Mouse (Mus musculus): ENCODE data around the gene Cdc14a.
"Not testable (repeated sequence)": the region's sequence is repeated elsewhere in the genome, so short reads cannot be mapped to it uniquely, and the experiment has no call there.

Gene Cdc14a

DNA sequence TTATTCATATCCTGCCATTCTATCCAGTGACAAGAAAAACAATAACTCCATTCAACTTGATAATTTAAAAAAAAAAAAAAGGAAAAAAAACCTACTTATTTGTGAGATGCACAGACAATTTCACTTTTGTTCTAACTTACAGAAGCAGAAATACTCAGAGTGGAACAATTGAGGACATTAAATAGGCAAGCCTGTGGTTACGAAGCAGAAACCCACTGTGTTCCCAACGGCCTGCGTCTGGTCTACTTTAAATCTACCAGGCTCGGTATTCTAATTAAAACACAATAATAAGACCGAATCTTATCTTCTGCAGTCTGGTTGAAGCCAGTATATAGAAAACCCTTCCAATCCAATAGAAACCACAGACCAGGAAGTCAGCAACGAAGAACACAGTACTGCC, 50.6 kb downstream of the Cdc14a start:
- peak; percentile 21 for DNase-seq (ENCODE audit: low read depth, low spot score)

DNA sequence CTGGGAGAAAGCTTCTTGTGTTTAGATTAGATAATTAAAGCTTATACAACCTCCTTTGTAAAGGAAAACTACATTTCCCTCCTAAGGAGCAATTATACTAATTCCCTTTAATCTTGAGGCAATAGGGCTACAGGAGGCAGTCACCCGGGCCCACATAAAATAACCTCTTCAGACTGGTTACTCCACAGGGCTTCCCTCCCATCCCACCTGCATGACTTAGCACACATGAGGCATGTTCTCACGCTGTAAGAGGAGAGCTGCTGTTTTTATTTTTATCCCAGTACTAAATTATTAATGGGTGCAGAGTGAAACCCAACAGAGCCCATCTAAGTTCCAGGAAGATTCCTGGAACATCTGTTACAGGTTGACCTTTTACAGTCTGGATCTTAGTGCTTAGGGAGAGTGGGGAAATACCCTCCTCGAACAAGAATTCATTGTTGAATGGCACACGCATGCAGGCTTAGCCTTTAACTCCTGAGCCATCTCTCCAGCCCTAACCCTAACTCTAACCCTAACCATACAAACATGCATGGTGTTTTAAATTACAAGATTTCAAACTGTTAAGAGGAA, 54.9 kb downstream of the Cdc14a start:
- peak; percentile 8 for DNase-seq (ENCODE audit: low read depth, low spot score)

DNA sequence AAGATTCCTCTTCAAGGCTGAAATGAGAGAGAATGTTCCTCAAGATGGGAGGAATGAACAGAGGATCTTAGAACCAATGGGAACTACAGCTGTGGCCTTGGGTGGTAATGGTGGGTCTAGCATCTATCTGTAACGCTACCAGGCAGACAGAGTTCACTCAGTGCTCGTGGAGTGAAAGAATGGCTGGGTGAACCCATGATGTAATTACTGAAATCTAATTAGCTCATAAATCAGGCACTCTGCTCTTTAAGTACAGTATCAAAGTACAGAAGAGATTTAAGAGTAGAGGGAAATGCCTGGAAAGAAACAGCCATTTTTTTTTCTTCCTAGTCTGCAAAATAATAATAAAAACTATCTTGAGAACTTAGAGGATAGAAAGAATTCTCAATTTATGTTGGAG, 57.7 kb downstream of the Cdc14a start:
- DNase-seq (ENCODE audit: low read depth, low spot score) = no peak

DNA sequence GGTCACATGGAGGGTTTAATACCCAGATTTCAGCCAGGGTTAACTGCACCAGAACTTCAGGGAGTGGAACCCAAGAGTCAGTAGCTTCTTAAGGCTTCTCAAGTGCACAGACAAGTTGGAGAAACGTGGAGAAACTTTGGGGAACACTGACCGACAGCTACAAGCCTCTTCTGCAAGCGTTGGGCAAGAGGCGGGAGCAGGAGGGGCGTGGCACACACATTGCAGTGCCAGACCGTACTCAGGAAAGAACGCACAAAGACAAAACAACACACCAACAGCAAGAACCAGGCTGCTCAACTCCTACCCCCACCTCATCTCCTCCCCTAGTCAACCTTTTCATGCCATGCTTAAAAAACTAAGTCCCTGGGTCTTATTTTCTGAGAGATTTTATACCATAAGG, 61.9 kb downstream of the Cdc14a start:
- no peak for DNase-seq (ENCODE audit: low read depth, low spot score)

DNA sequence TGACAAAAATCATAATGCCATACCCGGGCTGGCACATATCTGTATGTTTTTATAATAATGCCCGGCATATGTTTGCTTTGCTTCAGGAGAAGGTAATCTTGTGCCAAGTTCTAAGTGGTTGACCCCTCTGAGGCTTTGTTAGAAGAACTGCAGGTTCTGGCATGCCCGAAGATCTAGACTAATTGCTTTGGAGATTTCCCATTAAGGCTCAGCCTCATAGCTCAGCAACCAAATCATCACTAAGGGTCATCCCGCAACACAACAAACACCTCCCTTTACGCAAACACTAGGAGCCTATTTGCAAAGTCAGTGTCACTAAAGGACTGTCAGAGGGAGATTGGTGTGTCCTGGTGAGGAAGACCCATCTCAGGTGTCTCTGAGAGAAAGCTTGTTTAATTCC, 62.7 kb downstream of the Cdc14a start:
- DNase-seq (ENCODE audit: low read depth, low spot score) = no peak

DNA sequence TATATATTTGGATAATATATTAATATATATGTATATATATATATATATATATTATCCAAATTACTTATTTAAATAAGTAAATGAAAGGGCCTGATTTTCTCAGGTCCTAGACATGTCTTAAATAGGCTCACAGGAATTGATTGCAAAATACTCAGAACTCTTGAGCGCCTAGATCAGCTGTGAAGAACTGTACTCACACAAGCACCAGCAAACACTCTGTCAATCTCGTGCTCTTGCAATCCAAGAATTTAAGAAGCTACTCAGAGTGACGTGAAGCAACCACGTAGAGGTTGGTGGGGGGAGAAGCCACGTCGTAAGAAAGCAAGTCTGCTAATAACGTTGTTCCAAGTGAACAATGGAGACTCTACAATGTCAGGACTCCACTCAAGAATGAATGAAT, 66.0 kb downstream of the Cdc14a start:
- no peak for DNase-seq (ENCODE audit: low read depth, low spot score)

DNA sequence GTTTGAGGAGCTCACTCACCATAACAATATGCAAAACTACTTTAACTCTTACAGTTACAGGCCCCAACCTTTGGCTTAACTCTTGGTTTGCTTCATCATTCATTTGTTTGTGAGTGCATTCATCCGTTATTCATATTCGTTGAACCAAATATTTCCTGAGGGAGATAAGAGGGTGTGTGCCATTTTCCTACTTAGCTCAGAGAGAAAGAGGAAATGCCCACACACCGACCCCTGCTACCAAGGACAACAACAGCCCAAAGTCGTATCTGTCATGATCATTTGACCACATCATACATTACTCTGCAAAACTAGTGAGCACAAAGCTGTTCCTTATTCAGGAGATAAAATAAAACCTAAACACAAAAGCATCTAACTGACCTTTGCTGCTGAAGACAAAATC, 66.7 kb downstream of the Cdc14a start:
- no peak for DNase-seq (ENCODE audit: low read depth, low spot score)

DNA sequence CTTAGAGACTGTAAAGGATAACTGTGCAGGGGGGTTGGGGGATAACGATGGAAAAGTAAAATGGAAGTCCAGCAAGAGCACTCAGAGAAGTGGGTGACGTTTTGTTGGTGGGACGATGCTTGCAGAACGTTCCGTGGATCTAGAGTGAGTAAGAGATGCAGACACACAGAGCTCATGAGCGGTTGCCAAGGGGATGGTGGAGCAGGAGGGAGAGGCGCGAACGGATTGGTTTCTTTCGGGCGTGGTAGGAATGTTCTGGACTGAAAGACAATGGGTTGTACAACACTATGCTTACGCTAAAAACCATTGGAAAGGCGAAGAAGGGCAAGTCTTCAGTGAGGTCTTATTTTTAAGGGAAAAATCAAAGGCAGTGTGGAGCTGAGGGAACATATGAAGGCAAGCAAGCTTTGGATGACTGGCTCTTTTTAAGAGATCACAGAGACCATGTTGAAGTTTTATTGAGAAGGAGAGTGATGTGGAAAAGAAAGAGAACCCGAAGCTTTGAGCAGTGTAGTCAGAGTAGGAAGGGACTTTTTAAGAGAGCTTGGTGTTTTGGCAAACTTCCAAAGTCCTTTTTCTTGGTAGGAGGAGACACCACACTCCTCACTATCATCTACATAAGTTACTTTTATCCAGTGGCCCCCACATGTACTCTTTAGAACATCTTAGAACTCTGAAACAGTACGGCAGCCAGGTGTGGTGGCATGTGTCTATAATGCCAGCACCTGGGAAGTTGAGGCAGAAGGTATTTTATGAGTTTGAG, 68.6 kb downstream of the Cdc14a start:
- peak; percentile 50 for DNase-seq (ENCODE audit: low read depth, low spot score)

DNA sequence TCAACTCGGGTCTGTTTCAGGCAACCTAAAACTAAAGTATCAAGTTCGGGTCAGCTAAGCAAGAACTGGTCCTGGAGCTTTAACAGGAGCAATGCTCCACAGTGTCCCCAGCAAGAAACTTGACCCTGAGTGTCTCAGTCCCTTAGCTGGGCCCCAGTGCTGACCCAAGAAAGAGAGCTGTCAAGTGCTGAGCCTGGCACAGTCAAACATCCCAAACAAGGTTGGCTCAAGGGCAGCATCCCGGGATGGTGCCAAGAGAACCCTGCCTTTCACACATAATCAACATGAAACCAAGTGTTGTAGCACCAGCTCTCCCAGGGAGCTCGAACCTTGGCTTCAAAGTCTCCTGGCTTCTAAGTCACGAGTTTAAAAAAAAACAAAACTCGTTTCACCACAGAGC, 71.3 kb downstream of the Cdc14a start:
- DNase-seq (ENCODE audit: low read depth, low spot score) = no peak

DNA sequence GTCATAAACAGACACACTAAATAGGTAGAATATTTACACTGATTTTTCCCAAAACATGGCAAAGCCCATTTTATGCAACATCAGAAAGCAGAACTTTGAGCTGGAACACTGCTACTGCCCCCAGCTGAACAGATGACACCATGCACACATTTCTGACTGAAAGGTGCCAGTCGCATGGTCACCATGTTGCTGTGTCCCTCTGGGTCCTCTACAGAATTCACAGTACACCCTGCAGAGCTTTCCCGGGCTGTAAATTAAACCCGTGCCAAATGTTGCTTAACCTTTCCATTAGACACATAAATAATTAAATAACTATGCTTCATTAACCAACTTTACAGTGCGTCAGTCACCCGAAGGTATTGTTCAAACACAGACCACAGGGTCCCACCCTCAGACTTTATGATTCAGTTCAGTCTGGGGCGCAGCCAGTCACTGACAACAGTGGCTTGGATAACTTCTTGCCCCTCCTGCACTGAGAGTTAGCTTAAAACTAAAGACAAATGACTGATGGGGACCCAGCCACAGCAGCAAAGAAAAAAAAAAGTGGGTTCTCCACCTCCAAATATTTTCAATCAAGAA, 73.4 kb downstream of the Cdc14a start:
- DNase-seq (ENCODE audit: low read depth, low spot score) = no peak

DNA sequence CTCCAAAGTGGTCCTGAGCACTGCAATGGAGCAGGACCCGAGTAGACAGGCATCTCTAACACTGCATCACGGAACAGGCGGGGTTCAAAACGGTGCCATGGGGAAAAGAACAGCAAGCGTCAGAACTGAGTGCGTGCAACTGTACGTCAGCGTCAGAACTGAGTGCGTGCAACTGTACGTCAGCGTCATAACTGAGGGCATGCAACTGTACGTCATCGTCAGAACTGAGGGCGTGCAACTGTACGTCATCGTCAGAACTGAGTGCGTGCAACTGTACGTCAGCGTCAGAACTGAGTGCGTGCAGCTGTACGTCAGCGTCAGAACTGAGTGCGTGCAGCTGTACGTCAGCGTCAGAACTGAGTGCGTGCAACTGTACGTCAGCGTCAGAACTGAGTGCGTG, 76.3 kb downstream of the Cdc14a start:
- DNase-seq (ENCODE audit: low read depth, low spot score) = not testable (repeated sequence)

DNA sequence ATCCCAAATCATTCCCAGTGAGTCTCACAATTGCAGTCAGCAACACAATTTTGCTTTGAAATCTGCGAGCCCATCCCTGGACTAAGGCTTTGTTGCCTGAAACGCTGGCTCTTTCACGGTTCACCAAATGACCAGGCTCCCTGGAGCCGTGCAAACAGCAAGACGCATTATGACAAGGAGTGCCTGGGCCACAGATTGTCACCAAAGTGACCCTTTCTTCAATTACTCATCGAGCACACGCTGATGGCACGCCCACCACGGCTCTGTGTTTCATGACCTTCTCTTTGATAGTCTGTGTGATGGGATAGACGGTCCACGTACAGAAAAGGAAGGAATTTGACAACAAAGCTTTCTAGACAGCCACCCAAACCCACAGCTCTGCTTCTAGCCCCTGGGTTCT, 78.6 kb downstream of the Cdc14a start:
- no peak for DNase-seq (ENCODE audit: low read depth, low spot score)

DNA sequence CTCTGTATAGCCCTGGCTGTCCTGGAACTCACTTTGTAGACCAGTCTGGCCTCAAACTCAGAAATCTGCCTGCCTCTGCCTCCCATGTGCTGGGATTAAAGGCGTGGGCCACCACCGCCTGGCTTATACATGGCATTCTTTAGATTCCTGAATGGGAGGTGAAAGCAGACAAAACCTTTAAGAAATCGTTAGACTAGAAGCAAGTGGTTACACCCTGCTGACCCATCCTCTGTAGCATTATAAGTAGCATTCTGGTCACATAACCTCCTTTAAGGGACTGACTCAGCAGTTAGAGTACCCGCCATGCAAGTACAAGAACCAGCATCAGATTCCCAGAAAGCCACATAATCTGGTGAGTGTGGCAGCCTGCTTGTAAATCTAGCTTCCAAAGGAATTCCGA, 81.6 kb downstream of the Cdc14a start:
- no peak for DNase-seq (ENCODE audit: low read depth, low spot score)

DNA sequence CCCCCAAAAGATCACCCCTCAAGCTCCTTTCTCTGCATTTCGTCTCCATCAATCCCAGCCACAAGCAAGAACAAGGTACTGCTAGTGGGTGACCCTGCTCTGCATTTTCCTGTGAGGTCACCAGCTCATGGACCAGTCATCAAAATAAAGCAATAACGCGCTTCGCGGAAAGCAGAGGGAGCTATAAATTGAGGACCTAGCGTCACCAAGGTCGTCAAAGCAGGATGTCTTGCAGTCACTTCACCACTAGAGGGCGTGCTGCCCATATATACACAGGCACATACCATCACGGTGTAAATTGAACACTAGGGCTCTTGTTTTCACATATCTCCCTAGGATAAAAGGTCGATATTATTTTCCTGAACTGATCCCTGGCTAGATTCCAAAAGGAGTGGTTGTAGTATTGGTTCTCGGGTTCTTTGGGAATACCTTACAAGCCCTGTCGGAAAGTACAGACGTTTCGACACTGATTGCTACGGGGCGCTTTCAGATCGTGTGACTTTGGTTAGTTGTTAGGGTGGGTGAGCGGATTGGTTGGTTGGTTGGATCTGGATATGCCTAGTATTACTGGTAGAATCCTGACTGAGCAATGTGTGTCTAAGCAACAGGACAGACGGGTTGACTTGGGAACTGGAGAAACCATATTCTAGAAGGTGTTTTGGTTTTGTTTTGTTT, 82.7 kb downstream of the Cdc14a start:
- peak; percentile 83 for DNase-seq (ENCODE audit: low read depth, low spot score)

DNA sequence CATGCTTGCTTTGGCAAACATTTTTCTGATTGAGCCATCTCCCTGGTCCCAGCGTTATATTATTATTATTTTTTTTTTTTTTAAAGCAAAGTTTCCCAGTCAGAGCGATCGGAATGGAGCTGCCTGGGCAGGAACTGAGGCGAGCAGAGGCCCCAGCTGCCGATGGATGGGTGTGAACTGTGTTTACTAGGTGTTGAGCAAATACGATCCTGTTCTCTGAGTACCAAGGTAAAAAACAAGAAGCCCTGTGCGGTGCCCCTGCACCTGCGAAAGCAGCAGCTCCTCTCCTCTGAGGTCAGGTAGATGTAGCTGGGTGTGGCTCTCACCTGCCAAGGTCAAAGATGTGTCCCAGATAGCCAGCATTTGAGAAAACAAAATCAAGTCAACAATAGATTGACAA, 83.6 kb downstream of the Cdc14a start:
- no peak for DNase-seq (ENCODE audit: low read depth, low spot score)

DNA sequence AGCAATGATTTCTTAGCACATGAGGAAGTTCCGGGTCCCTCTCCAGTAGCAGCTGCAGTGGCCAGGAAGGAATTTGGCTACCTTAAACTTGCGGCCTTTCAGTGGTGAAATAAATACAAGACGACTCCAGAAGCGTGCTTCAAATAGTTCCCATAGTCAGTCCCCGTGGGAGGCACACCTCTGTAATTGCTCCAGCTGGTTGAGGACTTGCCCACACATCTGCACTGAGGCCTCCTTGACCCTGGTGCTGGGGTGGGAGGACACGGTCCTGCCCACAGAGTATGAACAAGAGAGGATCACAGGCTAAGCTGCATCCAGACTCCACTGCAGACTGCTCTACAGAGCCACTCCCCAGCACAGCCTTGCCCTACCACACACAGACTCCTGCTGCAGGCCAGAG, 85.2 kb downstream of the Cdc14a start:
- no peak for DNase-seq (ENCODE audit: low read depth, low spot score)

DNA sequence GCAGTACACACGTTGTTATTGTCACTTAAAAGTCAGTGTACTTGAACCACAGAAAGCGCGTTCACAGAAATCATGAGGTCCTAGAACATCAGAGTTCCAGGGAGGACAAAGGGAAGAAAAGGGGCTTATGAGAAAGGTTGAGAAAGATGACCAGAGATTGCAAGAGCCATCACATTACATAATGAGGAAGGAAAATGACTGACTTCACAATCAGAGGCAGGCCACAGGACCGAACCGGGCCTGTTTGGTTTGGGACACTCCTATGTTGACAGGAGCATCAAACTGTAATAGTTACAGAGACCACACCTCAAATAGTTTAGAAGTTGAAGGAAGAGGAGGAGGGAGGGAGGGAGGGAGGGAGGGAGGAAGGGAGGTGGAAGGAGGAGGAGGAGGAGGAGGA, 86.0 kb downstream of the Cdc14a start:
- DNase-seq (ENCODE audit: low read depth, low spot score) = no peak

DNA sequence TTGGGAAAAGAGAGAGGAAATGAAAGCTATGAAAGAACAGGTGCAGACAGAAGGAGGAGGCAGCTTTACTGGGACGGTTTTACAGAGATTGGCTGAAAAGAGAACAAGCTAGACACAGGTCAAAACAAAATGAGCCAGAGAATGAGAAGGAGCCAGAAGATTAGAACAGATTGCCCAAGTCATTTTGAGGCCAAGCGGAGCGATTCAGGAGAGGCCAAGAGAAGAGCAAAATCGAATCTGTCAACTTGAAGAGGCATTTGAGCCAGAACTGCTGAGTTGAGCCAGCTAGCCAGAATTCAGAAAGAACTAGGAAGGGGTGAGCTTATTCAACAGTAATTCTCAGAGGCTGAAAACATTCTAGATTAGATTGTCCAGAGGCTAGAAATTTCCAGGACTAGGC, 88.8 kb downstream of the Cdc14a start:
- DNase-seq (ENCODE audit: low read depth, low spot score) = no peak

DNA sequence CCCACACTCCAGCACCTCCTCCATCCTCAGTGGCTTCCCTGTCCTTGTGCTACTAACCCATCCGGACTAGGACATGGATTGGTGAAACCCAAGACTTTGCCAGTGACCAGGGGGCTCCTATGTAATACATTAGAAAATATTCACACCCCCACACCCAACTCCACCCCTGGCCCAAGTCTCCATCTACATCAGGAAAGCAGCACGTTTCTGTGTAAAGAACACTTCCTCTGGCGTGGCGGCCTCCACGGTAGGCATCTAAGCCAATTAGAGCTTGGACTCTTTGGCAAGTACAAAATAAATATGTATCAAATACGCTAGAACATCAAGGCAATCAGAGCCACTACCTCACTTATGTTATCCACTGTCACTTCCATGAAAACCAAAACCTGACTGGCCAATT, 90.1 kb downstream of the Cdc14a start:
- no peak for DNase-seq (ENCODE audit: low read depth, low spot score)

DNA sequence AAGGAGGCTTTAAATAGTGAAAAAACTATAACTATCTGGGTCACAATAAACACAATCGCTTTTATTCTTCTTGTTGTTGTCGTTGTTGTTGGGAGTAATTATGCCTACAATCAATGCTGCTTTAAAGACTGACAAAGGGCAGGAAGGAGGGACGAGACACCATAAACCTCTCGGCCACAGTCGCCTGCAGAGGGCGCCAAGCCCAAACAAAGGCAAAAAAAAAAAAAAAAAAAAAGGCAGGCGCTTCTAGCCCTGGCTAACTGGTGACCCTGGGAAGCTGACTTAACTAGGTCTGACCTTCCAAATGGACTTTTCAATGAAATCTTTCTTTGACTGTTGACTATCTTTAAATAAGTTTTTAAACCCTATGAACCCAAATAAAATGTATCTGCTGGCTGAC, 90.6 kb downstream of the Cdc14a start:
- peak; percentile 42 for DNase-seq (ENCODE audit: low read depth, low spot score)

DNA sequence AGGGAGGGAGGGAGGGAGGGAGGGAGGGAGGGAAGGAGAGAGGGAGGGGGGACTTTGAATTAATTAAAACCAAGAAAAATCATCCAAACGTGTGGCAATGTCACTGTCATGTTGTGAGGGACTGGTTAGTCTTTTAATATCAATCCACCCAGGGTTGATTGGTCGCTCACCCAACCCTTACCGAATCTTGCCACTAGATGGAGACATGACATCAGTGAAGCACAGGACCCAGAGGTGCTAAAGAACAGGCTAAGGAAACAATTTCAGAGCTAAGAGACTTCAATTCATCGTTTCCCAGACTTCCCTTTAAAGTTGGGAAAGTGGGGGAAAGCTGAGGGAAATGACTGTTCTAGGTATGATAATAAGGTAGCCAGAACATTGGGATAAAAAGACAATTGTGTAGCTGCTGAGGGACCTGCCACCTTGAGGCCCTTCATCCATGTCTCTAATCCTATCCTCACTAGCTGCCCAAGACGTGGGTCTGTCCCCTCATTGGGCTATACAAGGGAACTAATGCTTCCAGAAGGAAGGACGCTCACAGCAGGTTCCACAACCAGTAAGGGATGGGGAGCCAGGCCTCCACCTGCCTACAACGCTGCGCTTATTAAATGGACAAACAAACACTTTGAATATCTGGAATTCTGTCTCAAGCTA, 91.9 kb downstream of the Cdc14a start:
- DNase-seq (ENCODE audit: low read depth, low spot score) = peak; percentile 80

DNA sequence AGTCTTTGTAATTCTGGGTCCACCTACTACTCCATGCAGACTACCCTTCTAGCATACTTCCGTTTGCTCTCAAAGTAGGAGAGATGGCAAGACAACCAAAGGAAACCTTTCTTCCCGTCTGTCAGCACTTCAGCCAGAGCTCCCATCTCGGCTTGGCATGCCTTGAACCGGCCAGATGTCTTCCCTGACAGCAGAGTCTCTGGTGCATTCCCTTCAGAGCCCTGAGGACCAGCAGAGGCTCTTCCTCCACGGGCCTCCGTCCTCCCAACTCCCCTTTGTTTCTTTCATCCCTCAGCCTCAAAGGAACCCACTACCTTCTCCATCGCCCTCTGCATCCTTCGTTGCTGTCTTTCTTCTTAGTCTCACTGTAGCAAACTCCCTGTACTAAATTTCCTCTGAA, 93.9 kb downstream of the Cdc14a start:
- no peak for DNase-seq (ENCODE audit: low read depth, low spot score)
